Mouse (Mus musculus) layer of hippocampus, adult 6 months (tissue): ENCODE data around the gene Nemf. TPM values are rescaled to one million over a fixed set of nuclear protein-coding genes. Genes with fewer than 3 reads are reported as not detected.

ENCODE experiments used
- long read RNA-seq, 2 experiments: library from polyadenylated mRNA; unstranded; transcript quantifications; one replicate each; pipeline ENCODE4 v2.0.0; 2019 to 2020
- microRNA-seq: library from miRNA; unstranded; fragments of <30 nt; microRNA quantifications from one replicate; pipeline ENCODE4 v1.2.0, GENCODE M21; 2020
- polyA plus RNA-seq: library from polyadenylated mRNA; unstranded; fragments of <200 nt; fragmentation: Nextera tagmentation; gene quantifications from 2 replicates; pipeline ENCODE4 v1.2.3, GENCODE M21; 2021

The Nemf gene
- 22.6 and 26.2 TPM in 2 replicates for polyA plus RNA-seq
- long read RNA-seq, experiment 1, partial matches to known transcripts: 41 of 48 reads
- long read RNA-seq, experiment 1, other reads (novel, unspliced or antisense): 5 of 48 reads
- long read RNA-seq, experiment 2, full-length matches to known transcripts: 6 of 223 reads
- long read RNA-seq, experiment 2, partial matches to known transcripts: 194 of 223 reads
- long read RNA-seq, experiment 2, other reads (novel, unspliced or antisense): 23 of 223 reads

DNA sequence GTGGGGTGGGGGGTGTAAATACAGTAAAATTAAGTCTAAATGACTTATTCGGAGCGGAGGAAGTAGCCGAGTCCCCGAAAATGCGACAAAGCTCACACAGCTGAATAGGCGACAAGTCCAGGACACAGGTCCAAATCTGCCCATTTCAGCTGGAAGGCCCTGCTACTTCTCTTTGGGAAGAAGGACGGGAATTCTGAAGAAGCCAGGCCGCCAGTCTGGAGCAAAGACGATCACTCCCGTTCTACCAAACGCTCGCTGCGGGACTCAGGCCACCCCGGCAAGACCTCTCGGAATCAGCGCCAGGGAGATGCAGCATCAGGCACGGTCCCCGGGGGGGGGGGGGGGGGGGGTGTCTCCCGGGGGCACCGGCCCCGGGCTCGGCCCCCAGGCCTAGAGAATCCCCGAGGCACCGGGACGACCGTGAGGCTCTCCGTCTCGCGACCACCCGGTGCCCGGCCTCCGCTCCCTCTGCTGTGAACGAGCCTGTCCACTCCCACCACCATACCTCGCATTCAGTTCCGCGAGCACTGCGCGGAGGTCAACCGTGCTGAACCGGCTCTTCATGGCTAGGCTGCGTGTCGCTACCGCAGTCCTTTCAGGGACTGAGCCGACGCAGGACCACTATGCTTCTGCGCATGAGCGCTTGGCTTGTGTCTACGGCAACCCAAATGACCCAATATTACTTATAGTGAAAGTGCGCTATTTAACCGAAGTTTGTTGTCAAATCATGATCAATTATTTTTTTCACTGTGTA, at the start of gene Nemf:
Gene Nemf, minus strand, starts transcription at position 620 of the 754 bp plus-strand sequence.

DNA sequence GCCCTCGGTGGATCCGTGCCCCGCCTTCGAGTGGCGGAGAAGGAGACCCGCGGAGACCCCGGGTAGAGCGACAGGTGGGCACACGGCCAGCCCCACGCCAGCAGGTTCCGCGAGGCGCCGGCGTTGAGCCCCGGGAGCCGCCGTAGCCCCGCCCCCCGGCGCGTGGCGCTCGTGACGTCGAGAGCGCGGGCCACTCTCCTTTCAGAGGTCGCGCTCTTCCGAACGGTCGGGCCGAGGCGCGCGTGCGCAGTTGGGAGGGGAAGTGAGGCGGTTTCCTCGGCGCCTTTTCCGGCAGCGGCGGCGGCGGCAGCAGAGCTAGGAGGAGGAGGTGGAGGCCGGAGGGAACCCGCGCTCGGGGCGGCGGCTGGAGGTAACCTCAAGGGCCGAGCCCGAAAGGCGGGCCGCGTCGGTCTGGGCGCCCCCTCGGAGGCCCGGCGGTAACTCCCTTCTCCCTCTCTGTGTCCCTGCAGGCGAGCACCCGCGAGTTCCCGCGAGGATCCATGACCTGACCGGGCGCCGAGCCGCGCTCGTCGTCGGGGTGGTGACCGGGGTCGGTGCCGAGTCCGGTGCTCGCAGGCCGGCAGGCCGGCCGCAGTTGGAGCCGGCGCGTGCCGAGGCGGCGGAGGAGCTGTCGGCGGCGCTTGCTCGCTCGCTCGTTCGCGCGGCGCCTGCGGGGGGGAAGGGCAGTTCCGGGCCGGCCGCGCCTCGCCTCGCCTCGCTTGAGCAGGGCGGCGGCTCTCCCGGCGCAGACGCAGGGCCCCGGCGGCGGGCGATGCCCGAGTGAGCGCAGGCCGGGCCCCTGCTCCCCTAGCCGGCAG, 15.1 kb upstream of the Nemf start, which contains the start of the genes Arf6 and Gm9887:
Gene Arf6, plus strand, starts transcription at position 297 of the 818 bp plus-strand sequence.
Gene Gm9887, minus strand, starts transcription at position 605 of the 818 bp plus-strand sequence.

DNA sequence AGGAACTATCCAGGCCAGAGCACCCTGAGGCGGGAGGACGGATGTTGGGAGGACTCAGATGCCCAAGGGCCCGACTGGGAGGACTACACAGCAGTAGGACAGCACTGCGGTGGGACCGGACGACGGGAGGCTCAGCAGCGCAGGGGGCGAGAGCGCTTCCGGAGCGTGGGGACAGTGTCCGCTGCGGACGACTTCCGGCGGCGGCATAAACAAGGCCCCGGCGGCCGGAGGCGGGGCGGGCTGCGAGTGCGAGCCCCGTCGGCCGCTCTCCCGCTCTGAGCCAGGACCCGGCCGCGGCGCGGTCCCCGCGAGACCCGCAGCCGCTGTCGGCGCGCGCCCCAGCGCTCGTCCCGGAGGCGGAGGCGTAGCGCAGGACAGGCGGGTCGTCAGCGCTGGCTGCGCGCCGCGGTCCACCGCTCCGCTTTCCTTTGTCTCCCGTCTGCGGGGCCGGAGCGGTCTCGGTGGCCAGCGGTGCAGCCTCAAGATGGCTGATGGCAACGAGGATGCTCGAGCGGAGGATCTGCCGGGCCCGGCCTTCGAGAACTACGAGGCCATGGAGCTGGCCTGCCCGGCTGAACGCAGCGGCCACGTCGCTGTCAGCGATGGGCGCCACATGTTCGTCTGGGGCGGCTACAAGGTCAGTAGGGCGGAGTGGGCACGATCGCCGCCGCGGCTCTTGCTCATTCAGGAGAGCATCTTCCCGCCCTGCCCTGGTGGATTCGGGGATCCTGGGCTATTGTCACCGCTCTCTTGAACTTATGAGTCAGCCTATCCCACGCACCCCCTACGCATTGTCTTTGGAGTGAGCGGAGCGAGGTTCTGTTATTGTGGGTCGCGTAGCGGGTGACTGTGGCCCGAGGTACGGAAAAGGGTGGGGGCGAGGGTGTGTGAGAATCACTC, 60.2 kb downstream of the Nemf start, which contains the start of gene Klhdc2:
Gene Klhdc2, plus strand, starts transcription at position 171 of the 900 bp plus-strand sequence.

Small RNA genes lying within 50 kb of the gene (microRNA-seq; reads per million reads assigned to microRNA genes)
- gene Gm47299 (not detected), gene Gm47305 (not detected)

Other genes starting within 250 kb of the Nemf start
- gene Rps29, start 198.0 kb downstream of the Nemf start, polyA plus RNA-seq: 7,577 and 7,931 TPM in 2 replicates
- gene Lrr1, start 188.4 kb downstream of the Nemf start, polyA plus RNA-seq: 0.16 TPM in 1 of 2 replicates, not detected in the other
- 696 and 750 TPM in 2 replicates for gene Rpl36al, start 173.1 kb downstream of the Nemf start, polyA plus RNA-seq
- 37.3 and 37.7 TPM in 2 replicates for gene Mgat2, start 173.0 kb downstream of the Nemf start, polyA plus RNA-seq
- gene Gm49383, start 160.1 kb downstream of the Nemf start, polyA plus RNA-seq: 2.6 and 3.3 TPM in 2 replicates
- 5.2 and 7.0 TPM in 2 replicates for gene Dnaaf2, start 158.7 kb downstream of the Nemf start, polyA plus RNA-seq
- gene Gm49384, start 152.9 kb downstream of the Nemf start, polyA plus RNA-seq: 1.2 and 2.5 TPM in 2 replicates
- 0.28 and 0.60 TPM in 2 replicates for gene Pole2, start 129.0 kb downstream of the Nemf start, polyA plus RNA-seq
- gene Klhdc1, start 116.0 kb downstream of the Nemf start, polyA plus RNA-seq: 24.0 and 31.1 TPM in 2 replicates
- gene Klhdc2, start 60.5 kb downstream of the Nemf start, polyA plus RNA-seq: 113 and 121 TPM in 2 replicates
- 11.7 and 12.5 TPM in 2 replicates for gene Arf6, start 15.0 kb upstream of the Nemf start, polyA plus RNA-seq
- gene Gm9887, start 15.3 kb upstream of the Nemf start, polyA plus RNA-seq: 0.70 and 1.0 TPM in 2 replicates
- gene Vcpkmt, start 225.9 kb upstream of the Nemf start, polyA plus RNA-seq: 17.4 and 17.7 TPM in 2 replicates